Mouse (Mus musculus) forelimb bud, embryonic 11.5 days (tissue): ENCODE measurements around the gene Bloc1s6.
A peak's percentile ranks its signal among the peaks of the same experiment; 100 is the strongest.

ENCODE experiments used
- DNase-seq: peaks from one replicate; pipeline ENCODE4 v3.0.0-alpha.2; 2012; ENCODE audit warnings: low read depth, low spot score

Gene Bloc1s6

DNA sequence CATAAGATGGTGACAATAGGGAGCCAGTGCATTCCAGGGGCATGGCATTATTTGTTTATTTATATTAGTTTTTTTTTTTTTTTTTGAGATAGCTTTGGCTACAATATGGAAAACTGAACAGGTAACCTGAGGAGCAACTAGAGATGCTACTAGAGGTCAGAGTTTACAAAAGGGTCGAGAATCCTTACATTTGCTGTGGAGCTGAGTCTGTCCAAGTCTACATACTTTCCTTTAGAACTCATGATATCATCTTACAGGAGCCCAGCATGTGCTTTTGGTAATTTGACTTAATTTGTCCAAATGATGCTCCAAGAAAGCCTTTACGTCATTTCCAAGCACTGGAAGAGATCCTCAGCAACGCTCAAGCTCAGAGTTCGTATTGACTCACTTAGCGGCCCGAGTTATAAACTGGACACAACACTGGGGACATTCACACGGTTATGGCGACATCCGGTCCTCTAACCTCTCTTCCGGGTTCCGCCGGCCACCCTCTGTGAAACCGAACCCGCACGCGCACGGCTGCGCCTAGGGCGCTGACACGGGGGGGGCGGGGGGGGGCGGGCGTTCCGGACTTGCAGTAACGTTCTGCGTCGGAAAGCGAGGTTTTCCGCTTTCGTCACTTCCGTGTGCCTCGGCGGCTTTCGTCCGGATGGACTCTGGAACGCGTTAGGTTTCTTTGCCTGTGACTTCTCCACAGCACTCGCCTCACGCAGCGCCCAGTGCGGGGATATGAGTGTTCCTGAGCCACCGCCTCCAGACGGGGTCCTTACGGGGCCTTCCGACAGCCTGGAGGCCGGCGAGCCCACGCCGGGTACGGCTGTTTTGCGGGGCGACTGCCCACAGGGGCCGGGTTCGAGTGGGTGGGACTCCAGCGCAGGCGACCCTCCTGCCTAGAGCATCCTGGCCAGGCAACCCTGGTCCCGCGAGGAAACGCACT, at the start of gene Bloc1s6:
Bloc1s6 (plus strand) TSS at position 610 of the 937 bp plus-strand sequence.
- peak; percentile 96 for DNase-seq

DNA sequence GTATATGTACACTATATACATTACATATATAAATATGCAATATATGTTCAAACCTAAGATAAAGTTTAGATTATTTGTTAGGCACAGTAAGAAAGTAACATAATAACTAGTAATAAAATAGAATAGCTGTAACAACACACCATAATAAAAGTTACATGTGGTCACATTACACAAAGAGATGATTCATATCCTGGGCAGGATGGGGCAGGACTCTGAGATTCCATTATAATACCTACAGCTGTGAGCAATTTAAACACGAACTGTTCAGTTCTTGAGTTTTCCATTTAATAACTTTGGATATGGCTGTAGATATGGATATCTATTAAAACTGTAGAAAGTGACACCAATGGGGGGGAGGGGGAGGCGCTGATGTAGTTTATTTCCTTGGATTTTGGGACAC, 40.8 kb upstream of the Bloc1s6 start:
- no peak for DNase-seq

DNA sequence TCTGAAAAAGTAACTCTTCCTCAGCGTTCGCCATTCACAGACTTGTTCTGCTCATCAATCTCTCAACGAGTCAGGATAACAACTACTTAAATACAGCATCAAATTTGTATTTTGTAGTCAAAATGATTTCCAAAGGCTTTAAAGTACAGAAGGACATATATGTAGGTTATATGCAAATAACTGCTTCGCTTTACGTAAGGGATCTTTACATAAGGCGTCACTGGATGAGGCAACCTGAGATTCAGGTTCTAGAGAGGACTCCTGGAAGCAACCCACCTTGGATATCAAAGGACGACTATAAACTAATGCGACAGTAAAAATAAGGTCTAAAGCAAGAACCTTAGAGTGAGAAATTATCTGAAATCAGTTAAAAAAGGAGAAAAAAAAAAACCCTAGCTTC, 37.3 kb upstream of the Bloc1s6 start:
- no peak for DNase-seq

DNA sequence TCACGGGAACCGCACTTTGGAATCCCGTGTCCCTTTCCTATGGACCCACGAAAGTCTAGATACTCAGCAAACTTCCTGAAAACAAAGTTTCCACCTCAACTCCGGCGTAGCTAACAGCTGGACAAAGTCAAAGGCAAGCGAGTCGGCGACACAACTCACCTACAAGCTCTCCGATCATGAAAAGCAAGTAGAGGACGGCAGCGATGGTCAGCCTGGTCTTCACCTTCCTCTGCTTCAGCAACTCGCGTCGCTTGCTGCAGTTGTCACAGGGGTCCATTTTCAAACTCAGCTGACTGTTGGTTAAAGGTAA, 36.5 kb upstream of the Bloc1s6 start:
- no peak for DNase-seq

DNA sequence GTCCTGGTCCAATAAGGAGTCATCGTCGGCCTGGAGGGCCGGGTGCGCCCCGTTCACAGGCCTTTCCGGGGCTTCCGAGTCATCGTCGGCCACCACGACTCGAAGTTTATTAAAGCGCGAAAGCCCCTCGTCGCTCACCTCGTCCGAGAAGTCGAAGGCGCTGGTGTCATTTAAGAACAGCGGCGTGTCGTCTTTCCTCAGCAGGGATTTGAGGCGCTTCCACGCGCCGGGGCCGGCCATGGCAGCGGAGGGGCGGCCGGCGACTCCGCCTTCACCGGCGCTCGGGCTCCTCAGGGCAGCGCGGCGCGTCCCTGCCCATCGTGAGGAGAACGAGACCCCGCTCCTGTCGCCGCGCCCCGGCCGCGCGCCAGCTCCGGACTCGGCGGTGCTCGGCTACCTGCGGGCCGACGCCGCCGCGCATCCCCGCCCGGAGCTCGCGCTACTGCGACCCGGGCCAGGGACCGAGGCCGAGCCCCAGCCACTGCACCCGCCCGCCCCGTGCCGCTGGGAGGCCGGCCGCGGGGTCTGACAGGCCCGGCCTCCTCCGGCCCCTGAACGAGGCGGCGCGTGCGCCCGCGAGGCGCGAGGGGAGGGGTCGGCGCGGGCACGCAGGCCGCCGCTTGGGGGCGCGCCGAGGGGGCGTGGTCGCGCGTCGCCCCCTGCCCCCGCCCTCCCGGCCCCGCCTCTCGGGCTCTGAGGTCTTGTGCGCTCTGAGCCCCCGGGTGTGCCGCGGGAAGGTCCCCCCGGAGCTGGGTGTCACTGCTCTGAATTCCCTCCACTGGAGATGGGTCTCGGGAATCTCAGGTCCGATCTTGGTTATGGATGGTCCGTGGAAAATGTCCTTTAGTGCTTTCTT, 35.9 kb upstream of the Bloc1s6 start, which contains the start of gene Slc30a4:
Slc30a4 (minus strand) TSS at position 483 of the 856 bp plus-strand sequence.
- DNase-seq = peak; percentile 75

DNA sequence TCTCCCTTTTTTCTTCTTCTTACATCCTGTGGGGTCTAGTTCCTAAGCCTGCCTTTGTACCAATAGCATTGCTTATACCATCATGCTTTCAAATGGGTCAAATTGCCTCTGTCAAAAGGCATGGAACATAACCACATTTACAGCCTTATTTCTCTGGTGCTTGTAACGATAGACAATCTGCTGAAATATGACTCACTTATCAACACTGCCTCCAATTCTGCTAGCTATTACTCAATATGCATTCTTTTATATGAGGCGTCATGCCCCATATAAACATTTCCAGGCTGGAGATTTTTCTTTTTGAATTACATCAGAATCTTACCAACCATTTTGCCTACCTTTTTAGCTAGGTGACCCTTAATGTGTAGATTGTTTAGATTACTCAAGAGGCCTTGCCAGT, 33.7 kb upstream of the Bloc1s6 start:
- DNase-seq = no peak

DNA sequence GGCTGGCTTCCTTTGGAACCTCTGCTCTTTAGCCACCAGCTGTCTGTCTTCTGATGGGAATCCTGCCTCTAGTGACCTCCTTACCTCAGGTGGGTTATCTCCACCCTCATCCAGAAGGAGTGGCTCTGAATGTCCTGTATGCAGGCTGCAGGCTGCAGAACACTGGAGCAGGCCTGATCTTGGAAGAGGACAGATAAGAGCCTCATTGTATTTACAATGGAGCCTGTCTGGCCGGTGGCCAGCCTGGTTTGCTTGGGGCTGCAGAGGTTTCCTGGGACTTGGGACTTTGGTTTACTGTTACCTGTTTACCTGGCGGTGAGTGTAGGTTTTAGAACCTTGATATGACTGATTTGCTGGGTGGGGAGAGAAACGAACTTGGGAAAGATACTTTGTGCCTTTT, 30.2 kb upstream of the Bloc1s6 start:
- no peak for DNase-seq

DNA sequence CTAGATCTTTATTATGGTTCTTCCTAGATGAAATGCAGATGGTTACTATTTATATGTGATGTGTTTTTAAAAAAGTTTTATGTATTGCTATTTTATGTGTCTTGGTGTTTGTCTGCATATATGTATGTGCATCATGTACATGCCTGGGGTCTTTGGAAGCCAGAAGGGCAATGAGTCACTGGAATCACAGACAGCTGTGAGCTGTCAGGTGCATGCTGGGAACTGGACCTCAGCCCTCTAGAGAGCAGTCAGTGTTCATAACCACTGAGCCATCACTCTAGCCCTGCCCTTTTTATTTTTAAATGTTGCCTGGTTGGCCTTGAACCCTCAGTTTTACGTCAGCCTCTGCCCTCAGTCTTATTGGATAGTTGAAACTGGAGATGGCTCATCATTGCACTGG, 29.1 kb upstream of the Bloc1s6 start:
- no peak for DNase-seq

DNA sequence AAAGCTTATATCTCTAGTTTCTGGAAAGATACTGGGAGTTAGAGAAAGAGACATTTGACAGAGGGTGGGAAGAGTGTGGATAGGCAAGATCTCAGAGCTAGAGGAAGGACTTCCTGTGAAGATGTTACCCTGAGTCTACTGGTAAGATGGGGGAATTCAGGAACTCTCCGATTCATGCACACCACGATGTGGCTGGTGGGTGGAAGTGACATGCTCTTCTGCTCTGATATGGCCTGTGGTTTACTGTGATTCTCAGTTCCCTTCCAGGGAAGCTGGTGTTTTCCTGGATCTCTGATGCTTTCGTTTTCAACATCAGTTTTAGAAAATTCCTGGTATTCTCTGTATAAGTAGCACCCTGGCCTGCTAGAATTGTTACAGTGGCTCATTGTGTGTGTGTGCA, 26.4 kb upstream of the Bloc1s6 start:
- no peak for DNase-seq

DNA sequence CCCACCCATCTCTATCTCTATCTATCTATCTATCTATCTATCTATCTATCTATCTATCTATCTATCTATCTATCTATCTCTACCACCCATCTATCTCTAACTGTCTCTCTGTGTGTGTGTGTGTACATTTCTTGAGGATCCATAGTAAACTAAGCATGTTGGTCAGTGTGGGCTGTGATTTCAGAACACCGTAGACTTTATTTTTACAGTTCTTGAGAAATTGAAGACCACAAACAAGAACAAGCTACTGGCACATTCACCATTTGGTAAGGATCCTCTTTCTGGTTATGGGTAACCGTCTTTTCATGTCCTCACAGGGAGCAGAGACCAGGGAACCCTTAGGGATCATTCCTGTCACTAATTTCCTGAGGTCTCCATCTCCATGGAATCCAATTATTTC, 25.5 kb upstream of the Bloc1s6 start:
- DNase-seq = no peak

DNA sequence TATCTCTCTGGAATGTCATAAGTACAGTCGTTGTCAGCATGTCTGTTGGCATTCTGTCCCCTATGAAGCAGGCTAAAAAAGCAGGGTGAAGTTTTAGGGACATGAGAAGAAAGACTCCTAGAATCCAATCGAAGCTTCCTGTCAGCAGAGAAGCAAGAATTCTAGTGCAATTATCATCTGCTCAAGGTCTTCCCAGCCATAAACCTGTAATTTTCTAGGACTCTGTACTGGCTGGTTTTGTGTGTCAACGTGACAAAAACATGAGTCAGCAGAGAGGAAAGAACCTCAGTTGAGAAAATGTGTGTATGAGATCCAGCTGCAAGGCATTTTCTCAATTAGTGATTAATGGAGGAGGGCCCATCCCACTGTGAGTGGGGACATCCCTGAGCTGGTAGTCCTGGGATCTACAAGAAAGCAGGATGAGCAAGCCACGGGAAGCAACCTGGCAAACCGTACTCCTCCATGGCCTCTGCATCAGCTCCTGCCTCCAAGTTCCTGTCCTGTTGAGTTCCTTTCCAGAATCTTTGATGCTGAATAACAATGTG, 23.1 kb upstream of the Bloc1s6 start:
- DNase-seq = no peak

DNA sequence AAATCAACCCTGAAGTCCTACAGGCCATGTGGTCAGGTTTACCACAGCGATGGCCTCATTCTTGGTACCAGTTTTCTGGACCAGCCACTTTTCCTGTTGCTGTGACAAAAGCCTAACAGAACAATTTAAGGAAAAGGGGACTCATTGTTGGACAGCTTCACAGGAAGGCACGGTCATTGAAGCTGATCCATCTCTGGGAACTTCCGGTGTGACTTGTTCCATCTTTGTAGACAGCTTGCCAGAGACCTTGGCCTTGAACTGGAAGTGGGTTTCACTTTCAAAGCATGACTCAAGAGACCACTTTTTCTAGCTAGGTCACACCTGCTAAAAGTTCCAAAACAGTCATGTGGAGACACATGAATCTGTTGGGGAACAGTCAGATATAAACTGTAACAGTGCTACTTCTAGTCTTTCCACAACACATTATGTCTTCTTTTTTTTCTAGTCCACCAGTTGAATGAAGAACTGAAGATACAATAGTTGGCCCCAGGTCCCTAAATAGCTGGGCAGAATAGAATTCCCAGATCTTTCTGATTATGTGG, 21.9 kb upstream of the Bloc1s6 start:
- no peak for DNase-seq

DNA sequence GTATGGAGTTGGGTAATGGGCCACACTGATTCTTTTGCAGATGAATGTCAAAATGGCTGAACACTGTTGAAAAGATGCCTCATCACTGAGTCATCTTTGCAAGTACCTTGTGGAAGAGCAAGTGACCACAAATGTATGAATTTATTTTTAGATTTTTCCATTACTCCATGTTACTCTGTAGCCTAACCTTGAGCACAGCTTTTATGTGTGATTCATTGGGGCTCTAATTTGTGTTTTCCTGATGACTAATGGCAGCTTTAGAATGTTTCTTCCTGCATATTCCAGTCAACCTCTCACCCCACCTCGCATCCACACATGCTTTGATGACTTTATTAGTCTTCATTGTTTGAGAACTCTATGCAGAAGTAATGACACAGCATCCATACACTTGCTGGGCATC, 19.1 kb upstream of the Bloc1s6 start:
- DNase-seq = no peak

DNA sequence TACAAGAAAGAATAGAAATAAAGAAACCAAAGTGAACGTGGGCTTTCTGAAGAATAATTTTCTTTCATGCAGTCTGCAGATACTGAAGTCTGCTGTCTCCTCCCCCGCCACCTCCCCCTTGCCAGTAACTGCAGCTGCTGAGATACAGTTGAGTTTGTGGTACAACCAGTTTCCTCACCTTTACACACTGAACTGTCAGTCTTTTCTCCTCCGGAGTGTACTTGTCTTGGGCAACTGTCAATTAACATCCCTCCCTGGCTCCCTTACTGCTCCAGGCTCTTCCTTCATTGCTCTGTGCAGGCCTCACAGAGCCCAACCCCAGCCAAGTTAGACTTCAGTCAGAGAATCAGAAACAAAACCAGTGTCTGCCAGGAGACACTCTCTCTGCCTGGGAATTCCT, 17.7 kb upstream of the Bloc1s6 start:
- no peak for DNase-seq

DNA sequence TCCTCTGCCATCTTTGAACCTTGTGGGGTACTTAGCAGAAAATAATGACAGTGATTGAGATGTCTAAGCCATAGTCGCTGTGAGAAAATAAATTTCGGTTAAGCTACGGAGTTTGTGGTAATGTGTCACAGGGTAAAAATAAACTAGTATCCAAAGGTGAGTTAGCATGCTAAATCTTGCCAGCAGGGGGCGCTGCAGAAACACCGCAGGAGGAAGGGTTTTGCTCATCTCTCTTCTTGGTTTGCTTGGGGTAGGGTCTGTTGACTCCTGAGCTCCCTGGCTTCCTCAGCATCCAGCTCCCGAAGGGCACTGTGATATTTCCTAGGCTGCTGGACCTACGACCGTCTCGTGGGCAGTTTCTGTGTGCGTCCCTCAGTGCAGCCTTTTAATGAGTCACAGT, 12.7 kb upstream of the Bloc1s6 start:
- no peak for DNase-seq

DNA sequence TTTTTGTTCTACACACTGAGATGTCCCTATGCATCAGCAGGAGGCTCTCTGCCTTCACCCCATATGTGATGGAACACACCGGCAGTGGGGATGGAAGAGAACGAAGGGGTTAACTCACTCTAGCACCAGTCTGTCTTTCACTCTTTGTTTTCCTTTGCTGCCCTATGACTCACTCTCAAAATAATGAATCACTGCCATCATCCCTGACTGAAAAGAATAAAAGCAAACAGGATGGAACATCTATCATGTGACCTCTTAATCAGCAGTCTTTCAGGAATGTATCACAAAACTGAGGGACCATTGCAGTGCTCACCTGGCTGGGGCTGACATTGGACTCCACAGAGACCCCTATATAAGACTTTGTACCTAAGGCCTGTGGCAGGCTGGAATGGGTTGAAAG, 6.8 kb upstream of the Bloc1s6 start:
- DNase-seq = no peak

DNA sequence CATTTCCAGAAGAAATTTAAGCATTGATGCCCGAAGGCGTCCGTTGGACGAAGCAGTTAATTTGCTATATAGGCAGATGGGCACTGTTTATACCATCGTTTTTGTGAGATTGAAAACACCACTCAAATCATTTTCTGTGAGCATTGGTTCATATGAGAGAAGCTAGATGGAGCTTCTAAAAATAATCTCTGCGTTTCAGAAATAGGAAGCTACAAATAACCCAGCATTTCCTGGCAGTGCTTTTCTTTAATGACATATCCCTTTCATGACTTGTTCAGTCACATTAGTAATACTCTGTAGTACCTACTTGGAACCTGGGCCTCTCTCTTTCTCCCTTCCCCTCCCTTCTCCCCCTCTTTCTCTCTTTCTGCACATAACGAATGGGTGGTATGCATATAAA, 720 bp downstream of the Bloc1s6 start:
- no peak for DNase-seq

DNA sequence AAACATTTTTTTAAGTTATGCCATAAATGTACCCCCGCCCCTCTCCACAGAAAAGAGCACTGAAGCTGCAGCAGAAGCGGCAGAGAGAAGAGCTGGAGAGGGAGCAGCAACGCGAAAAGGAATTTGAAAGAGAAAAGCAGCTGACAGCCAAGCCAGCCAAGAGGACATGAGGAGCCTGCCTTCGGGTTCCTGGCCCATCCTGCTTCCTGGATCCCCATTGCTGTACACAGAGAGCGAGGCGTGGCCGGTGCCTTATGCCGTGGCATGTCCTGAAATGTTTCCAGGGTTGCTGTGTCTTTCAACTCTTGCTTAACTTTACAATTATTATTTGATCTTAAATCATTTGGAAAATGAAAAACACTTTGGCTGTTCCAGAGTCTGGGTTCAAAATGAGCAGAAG, 8.2 kb downstream of the Bloc1s6 start:
- no peak for DNase-seq

DNA sequence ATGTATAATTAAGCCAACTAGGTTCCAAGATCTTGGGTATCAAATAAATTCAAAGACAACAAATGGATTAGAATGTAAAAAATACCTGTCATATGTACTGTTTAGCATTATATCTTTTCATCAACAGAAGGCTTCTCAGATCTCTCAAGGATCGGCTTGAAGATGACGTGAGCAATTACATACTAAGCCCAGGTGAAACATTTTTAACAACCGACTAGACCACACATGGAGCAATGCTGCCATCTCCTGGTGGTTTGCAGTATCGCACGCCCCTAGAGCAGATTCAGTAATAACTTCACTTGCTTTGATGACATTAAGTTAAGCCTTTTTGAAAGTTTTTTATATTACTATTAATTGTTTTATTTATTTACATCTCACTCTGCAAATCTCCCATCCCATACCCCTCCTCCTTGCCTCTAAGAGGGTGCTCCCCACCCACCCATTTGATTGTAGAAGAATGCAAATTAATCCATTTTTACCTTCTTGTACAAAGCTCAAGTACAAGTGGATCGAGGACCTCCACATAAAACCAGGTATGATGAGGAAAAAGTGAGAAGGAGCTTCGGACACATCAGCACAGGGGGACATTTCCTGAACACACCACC, 15.5 kb downstream of the Bloc1s6 start:
- DNase-seq = peak; percentile 65

DNA sequence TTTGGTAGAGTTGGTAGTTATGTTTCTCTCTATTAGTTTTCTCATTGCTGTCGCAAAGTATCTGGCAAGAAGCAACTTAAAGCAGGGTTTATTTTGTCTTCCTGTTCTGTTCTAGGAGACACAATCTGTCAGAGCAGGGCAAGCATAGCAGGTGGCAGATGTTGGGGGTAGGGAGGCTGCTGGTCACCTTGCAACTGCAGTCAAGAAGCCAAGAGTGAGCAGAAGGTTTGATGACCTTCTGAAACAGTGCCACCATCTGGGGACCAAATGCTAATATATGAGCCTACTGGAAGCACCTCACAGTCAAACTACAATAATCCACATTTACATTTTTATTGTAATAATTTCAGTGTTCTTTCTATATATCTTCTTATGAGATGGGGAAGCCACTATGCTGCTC, 21.5 kb downstream of the Bloc1s6 start:
- DNase-seq = no peak

DNA sequence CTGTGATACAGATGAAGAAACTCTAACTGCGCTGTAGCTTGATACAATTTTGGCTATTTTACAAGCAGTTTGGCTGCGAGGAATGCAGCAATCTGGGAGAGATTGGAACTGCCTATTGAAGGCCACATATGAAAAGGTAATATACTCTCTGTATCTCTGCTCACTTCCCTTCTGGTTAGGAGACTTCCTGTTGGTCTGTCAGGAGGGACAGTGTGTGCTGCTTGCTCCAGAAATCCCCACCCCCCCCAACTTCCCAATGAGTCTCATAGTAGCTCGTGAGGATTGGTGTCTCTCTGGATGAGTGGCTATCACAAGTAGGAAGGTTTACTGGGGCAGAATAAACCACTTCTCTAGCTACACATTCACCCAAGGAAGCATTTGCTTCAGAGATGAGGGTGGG, 24.7 kb downstream of the Bloc1s6 start:
- no peak for DNase-seq

DNA sequence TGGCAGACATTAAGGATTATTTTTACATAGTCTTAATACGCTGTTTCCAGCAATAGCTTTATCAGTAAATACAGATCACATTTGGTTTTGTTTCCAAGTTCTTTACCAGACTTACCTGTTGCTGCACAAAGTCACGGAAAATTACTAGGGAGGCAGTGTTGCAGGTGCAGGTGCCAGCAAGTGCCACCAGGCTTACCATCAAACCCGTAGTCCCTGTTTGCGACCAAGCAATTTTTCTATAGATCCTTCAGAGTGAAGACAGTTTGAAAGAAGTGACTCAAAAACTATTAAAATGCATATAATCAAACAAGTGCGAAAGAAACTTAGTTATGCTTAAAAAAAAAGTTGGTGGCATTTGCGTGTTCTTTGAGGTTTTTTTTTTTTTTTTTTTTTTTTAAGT, 26.2 kb downstream of the Bloc1s6 start:
- no peak for DNase-seq
